Mouse (Mus musculus): ENCODE results near the gene Vmn2r34.
"Not testable (repeated sequence)": the region's sequence is repeated elsewhere in the genome, so short reads cannot be mapped to it uniquely, and the experiment has no call there.

Vmn2r34 gene

GRCm38 (mm10) chr7:7689413-7689812, at the start of gene Vmn2r34:
Gene Vmn2r34 (minus strand): TSS chr7:7689513.
- DNase-seq (ENCODE audit: low read depth) = not testable (repeated sequence)

GRCm38 (mm10) chr7:7674032-7674431, 15.3 kb downstream of the Vmn2r34 start:
- DNase-seq (ENCODE audit: low read depth) = not testable (repeated sequence)
